Mouse (Mus musculus) heart, adult 2 months (tissue): ENCODE measurements around the gene Spocd1. TPM values are rescaled to one million over a fixed set of nuclear protein-coding genes. Genes with fewer than 3 reads are reported as not detected.

Experiments
- DNase-seq, 2 experiments: peaks; one replicate each; pipeline ENCODE4 v3.0.0; 2021
- H3K27ac ChIP-seq: fragments of 200-600 bp; 2 replicates; pipeline ENCODE4 v1.8.1; 2022
- H3K27me3 ChIP-seq: fragments of 200-500 bp; 2 replicates; pipeline ENCODE4 v1.6.1; 2012; ENCODE audit warnings: mild to moderate bottlenecking, low read length, inconsistent platforms, mixed read lengths; ENCODE audit not compliant: control insufficient read depth, insufficient read depth
- H3K36me3 ChIP-seq: fragments of 200-500 bp; 2 replicates; pipeline ENCODE4 v1.6.1; 2012; ENCODE audit warnings: low read length, inconsistent platforms; ENCODE audit not compliant: control insufficient read depth, insufficient read depth
- H3K4me1 ChIP-seq: fragments of 200-500 bp; 2 replicates; pipeline ENCODE4 v1.6.1; 2011; ENCODE audit warnings: low read length; ENCODE audit not compliant: control insufficient read depth, insufficient read depth
- H3K4me3 ChIP-seq: fragments of 200-600 bp; 2 replicates; pipeline ENCODE4 v1.8.1; 2022
- H3K79me2 ChIP-seq: fragments of 200-500 bp; replicated peaks from 2 replicates; pipeline ENCODE4 v1.6.1; 2012; ENCODE audit warnings: mild to moderate bottlenecking, inconsistent platforms, low read length, moderate library complexity, mixed read lengths; ENCODE audit not compliant: control insufficient read depth, insufficient read depth
- H3K9ac ChIP-seq: fragments of 200-500 bp; 2 replicates; pipeline ENCODE4 v1.6.1; 2012; ENCODE audit warnings: low read depth, mild to moderate bottlenecking, control low read depth, inconsistent platforms, low read length, mixed read lengths
- CTCF ChIP-seq: fragments of 200-600 bp; IDR thresholded peaks from 2 replicates; pipeline ENCODE4 v1.8.1; 2022; ENCODE audit warnings: antibody characterized with exemption, mild to moderate bottlenecking, moderate library complexity
- EP300 ChIP-seq: fragments of 200-500 bp; IDR thresholded peaks from 2 replicates; pipeline ENCODE4 v1.6.1; 2011; ENCODE audit warnings: low read depth, low read length, control low read depth; ENCODE audit not compliant: insufficient read depth
- POLR2A ChIP-seq: fragments of 200-500 bp; IDR thresholded peaks from 2 replicates; pipeline ENCODE4 v1.6.1; 2011; ENCODE audit warnings: mild to moderate bottlenecking, low read depth, low read length, control low read depth; ENCODE audit not compliant: insufficient read depth
- WGBS: fragments of 180-500 bp; shearing (Covaris S2); methylation state at CpG from one replicate; pipeline ENCODE4 v1.1.7; 2018; 5-methylcytosine and 5-hydroxymethylcytosine counted together
- intact Hi-C: fragments of 180-260 bp; cut with DNase I; formaldehyde crosslinking; loops from one replicate; pipeline ENCODE4 v1.15.1; 2025
- polyA plus RNA-seq: library from polyadenylated mRNA; depleted of rRNA; stranded (reverse); fragments of >200 nt; gene quantifications from 2 replicates; pipeline ENCODE4 v1.2.3, GENCODE M21; 2012
- total RNA-seq, 2 experiments: library from RNA; stranded (reverse); gene quantifications; 2 replicates each; pipeline ENCODE4 v1.2.3; 2021

Spocd1 gene
- total and polyA plus RNA-seq, 3 experiments = 0.07 TPM; not detected in 2

GRCm38 (mm10) chr4:129934177-129934855 lies 5.3 kb downstream of the Spocd1 start:
- TF ChIP-seq POLR2A = no peak
- no peak for TF ChIP-seq CTCF
- TF ChIP-seq EP300 = no peak
- H3K4me3 ChIP-seq = no peak overlapping the region
- no peak overlapping the region for H3K9ac ChIP-seq
- no peaks in the 10 kb centered on the region for H3K36me3 ChIP-seq
- no peaks in the 10 kb centered on the region for H3K27me3 ChIP-seq
- H3K4me1 ChIP-seq = no peaks in the 10 kb centered on the region
- H3K79me2 ChIP-seq = no peaks in the 10 kb centered on the region
- no peak for DNase-seq
- WGBS = 68% methylated on average over 16 of the region's 16 CpGs
- no peak overlapping the region for H3K27ac ChIP-seq
- intact Hi-C loops = no loop called here

DNA sequence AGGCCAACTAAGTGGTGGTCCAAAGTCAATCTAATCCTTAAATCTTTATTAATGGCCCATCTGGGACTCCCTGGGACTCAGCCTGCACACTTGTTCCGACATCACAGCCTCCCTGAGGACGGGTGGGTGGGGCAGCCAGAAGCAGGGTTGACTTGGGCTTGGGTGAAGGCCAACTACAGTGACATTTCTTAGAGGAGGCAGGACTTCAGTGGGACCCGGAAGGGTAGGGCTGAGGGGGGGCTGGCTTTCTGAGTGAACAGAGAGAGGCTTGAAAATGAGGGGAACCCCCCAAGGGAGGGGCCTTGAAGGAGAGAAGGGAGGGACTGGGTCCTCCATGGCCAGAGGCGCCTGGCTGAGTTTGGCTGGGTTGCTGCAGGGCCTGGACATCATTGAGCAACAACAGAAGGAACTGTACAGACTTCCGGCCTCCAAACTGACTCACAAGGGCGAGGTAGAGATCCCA lies 22.3 kb downstream of the Spocd1 start:
- Histone ChIP-seq H3K27me3 (peaks cover 1% of the 10 kb centered on the region; the same call in 1 of the 2 replicates), H3K4me1 (no peaks in the 10 kb centered on the region), H3K4me3 (no peak overlapping the region), H3K9ac (no peak overlapping the region), H3K79me2 (no peaks in the 10 kb centered on the region), H3K36me3 (no peaks in the 10 kb centered on the region), H3K27ac (no peak overlapping the region)
- peak; percentile 62 to 71 for DNase-seq
- TF ChIP-seq EP300 = no peak
- TF ChIP-seq POLR2A = no peak
- no peak for TF ChIP-seq CTCF
- WGBS = 52% methylated on average over 6 of the region's 6 CpGs
- intact Hi-C loops = no loop called here

DNA sequence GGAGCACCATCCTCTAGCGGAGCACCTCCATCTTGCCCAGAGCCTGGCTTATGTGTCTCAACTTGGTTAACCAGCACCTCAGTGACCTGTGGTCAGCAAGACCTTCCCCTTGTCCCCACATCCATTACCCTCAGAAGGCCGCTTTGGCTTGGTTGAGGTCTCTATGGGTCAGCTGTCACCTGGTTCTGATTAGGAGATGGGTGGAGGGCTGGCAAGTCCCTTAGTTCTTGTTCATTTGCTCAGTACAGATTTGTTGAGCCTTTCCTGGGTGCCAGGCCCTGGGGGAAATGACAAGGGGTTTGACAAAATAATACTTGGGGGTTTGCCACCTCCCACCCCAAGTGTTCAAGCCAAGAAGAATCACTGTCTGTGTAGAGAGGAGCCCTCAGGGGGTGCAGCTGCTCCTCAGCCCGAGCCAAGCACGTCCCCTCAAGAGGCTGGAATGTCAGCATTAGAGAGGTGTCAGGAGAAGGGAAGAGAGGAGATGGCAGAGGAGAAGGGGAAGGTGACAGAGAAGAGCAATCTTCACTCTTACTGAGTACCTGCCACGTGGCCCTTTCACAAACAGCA lies 23.3 kb downstream of the Spocd1 start:
- H3K9ac ChIP-seq = no peak overlapping the region
- no peak overlapping the region for H3K27ac ChIP-seq
- no peaks in the 10 kb centered on the region for H3K79me2 ChIP-seq
- peaks cover 1% of the 10 kb centered on the region; the same call in 1 of the 2 replicates for H3K27me3 ChIP-seq
- H3K4me1 ChIP-seq = no peaks in the 10 kb centered on the region
- TF ChIP-seq EP300 (no peak), POLR2A (no peak), CTCF (no peak)
- WGBS = 57% methylated on average over 5 of the region's 5 CpGs
- no peak overlapping the region for H3K4me3 ChIP-seq
- no peaks in the 10 kb centered on the region for H3K36me3 ChIP-seq
- intact Hi-C loops = no loop called here
- DNase-seq = no peak

- 82% methylated on average over 2 of the region's 2 CpGs for WGBS
- H3K79me2 ChIP-seq = no peaks in the 10 kb centered on the region
- H3K4me3 ChIP-seq = no peak overlapping the region
- intact Hi-C loops = no loop called here
- no peak for DNase-seq
- no peaks in the 10 kb centered on the region for H3K4me1 ChIP-seq
- no peak overlapping the region for H3K27ac ChIP-seq
- TF ChIP-seq EP300 = no peak
- no peak for TF ChIP-seq CTCF
- no peak for TF ChIP-seq POLR2A
- no peak overlapping the region for H3K9ac ChIP-seq
- H3K27me3 ChIP-seq = no peaks in the 10 kb centered on the region
- no peaks in the 10 kb centered on the region for H3K36me3 ChIP-seq
These were observed 25.5 kb downstream of the Spocd1 start for GRCm38 (mm10) chr4:129954527-129954926.

GRCm38 (mm10) chr4:129960180-129960944 lies 31.3 kb downstream of the Spocd1 start:
- no peaks in the 10 kb centered on the region; the same call in 1 of the 2 replicates for H3K4me1 ChIP-seq
- H3K27ac ChIP-seq = no peak overlapping the region
- H3K4me3 ChIP-seq = peak overlapping the region; percentile 20
- no peaks in the 10 kb centered on the region for H3K36me3 ChIP-seq
- 2% methylated on average over 37 of the region's 37 CpGs for WGBS
- no peaks in the 10 kb centered on the region for H3K79me2 ChIP-seq
- H3K27me3 ChIP-seq = no peaks in the 10 kb centered on the region
- intact Hi-C loops = loop anchor here (5.0 kb wide), 1 partner anchor 77 kb away; no protein-coding TSS in a partner anchor
- DNase-seq = peak; percentile 58 to 64
- peak overlapping the region; percentile 34; the same call in 1 of the 2 replicates for H3K9ac ChIP-seq
- TF ChIP-seq EP300 (no peak), POLR2A (no peak), CTCF (no peak)

DNA sequence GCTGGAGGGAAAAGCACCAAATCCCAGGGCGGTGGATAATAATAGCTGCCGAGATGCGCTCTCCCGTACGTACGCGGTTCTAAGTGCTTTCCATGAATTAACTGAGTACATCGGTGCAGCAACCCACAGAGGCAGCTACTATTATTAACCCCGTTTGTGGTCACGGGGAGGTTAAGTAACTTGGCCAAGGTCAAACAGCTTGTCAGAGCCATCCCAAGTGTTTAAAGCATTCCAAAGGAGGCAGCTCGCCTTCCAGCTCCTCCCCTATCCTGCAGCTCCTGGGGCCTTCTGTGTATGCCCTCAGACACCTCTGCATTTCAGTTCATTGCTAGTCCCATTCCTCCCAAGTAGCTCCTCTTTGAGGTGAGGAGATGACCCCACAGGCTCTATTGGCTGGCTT lies 36.2 kb downstream of the Spocd1 start:
- H3K27ac ChIP-seq = no peak overlapping the region
- intact Hi-C loops = no loop called here
- no peaks in the 10 kb centered on the region; the same call in 1 of the 2 replicates for H3K4me1 ChIP-seq
- no peaks in the 10 kb centered on the region for H3K79me2 ChIP-seq
- no peak for TF ChIP-seq EP300
- TF ChIP-seq POLR2A = no peak
- TF ChIP-seq CTCF = no peak
- 57% methylated on average over 11 of the region's 11 CpGs for WGBS
- no peak overlapping the region for H3K4me3 ChIP-seq
- H3K36me3 ChIP-seq = no peaks in the 10 kb centered on the region
- no peak overlapping the region for H3K9ac ChIP-seq
- DNase-seq = no peak
- H3K27me3 ChIP-seq = no peaks in the 10 kb centered on the region
